In genomic region chr14:9620902-9621540, GRCm38 (mm10) we compare ENCODE assay signal across 14 mouse cellular contexts.
A peak's percentile ranks its signal among the peaks of the same experiment; 100 is the strongest.
DNase-seq lines count a peak whose midpoint lies in the region; ATAC-seq and TF ChIP-seq lines count a peak whose summit lies in the region.
"Had no signal": no experiment of that assay in that cellular context is flagged by ENCODE, and none has a peak within 500 bp of the region (broad histone marks: within the 10 kb centered on the region; RNA-seq: fewer than 3 reads in every experiment).

No protein-coding gene starts in this region.

- no peak for DNase-seq in hindbrain, embryonic 11.5 days (ENCODE audit: low spot score)
- DNase-seq in hindbrain, postnatal 0 days (ENCODE audit: low spot score), result no peak
- DNase-seq in neural tube, embryonic 11.5 days (ENCODE audit: low spot score), result no peak
- DNase-seq in neural tube, embryonic 10.5 days (ENCODE audit: extremely low spot score, low spot score), result no peak
- DNase-seq in yolk sac, embryonic 10.5 days (ENCODE audit: low spot score), result peak; percentile 83
- no peak for DNase-seq in urinary bladder, postnatal 25 days (ENCODE audit: low spot score)
- DNase-seq: cerebellum, postnatal 10 days; heart, adult 2 months; kidney, adult 18-20 months; lung, embryonic 14.5 days; right cerebral cortex, adult 18-20 months; thymus, postnatal 14 days had no signal

- no peak for TF ChIP-seq CTCF in hindbrain, postnatal 0 days (IDR thresholded peaks at IDR 0.05; ENCODE audit: low read depth)

- no peak overlapping the region for H3K9ac ChIP-seq in hindbrain, embryonic 11.5 days (ENCODE audit: low read depth, low read length)
- no peak overlapping the region for H3K9ac ChIP-seq in hindbrain, postnatal 0 days (replicated peaks; ENCODE audit: low read length)
- H3K9ac ChIP-seq in neural tube, embryonic 11.5 days (ENCODE audit: low read length), result no peak overlapping the region
- H3K9ac ChIP-seq in hindbrain, embryonic 16.5 days (ENCODE audit: low read depth, low read length), result no peak overlapping the region
- H3K9ac ChIP-seq: lung, embryonic 14.5 days; neural tube, embryonic 13.5 days had no signal

- H3K9me3 ChIP-seq in hindbrain, embryonic 11.5 days (ENCODE audit: control insufficient read depth, low read length), result no peaks in the 10 kb centered on the region
- H3K9me3 ChIP-seq in hindbrain, postnatal 0 days (ENCODE audit: low read length), result no peaks in the 10 kb centered on the region
- no peaks in the 10 kb centered on the region for H3K9me3 ChIP-seq in neural tube, embryonic 11.5 days (ENCODE audit: control insufficient read depth, low read length)
- H3K9me3 ChIP-seq in hindbrain, embryonic 16.5 days (ENCODE audit: control insufficient read depth, low read length), result no peaks in the 10 kb centered on the region
- H3K9me3 ChIP-seq: neural tube, embryonic 13.5 days had no signal

- H3K4me3 ChIP-seq in hindbrain, embryonic 11.5 days (ENCODE audit: low read depth, low read length), result no peak overlapping the region
- no peak overlapping the region for H3K4me3 ChIP-seq in hindbrain, postnatal 0 days (ENCODE audit: low read length)
- no peak overlapping the region for H3K4me3 ChIP-seq in neural tube, embryonic 11.5 days (ENCODE audit: low read depth, low read length)
- no peak overlapping the region for H3K4me3 ChIP-seq in hindbrain, embryonic 16.5 days (ENCODE audit: low read length)
- H3K4me3 ChIP-seq: heart, adult 2 months; neural tube, embryonic 13.5 days had no signal

- no peaks in the 10 kb centered on the region for H3K36me3 ChIP-seq in hindbrain, embryonic 11.5 days (ENCODE audit: control insufficient read depth, insufficient read depth, low read length)
- no peaks in the 10 kb centered on the region for H3K36me3 ChIP-seq in hindbrain, postnatal 0 days (ENCODE audit: insufficient read depth, low read length)
- no peaks in the 10 kb centered on the region for H3K36me3 ChIP-seq in neural tube, embryonic 11.5 days (ENCODE audit: control insufficient read depth, insufficient read depth, low read length)
- H3K36me3 ChIP-seq in hindbrain, embryonic 16.5 days (ENCODE audit: control insufficient read depth, insufficient read depth, low read length), result no peaks in the 10 kb centered on the region
- H3K36me3 ChIP-seq: neural tube, embryonic 13.5 days had no signal

- no peaks in the 10 kb centered on the region for H3K27me3 ChIP-seq in hindbrain, embryonic 11.5 days (ENCODE audit: control insufficient read depth, insufficient read depth, low read length)
- no peaks in the 10 kb centered on the region for H3K27me3 ChIP-seq in hindbrain, postnatal 0 days (ENCODE audit: insufficient read depth, low read length)
- no peaks in the 10 kb centered on the region for H3K27me3 ChIP-seq in neural tube, embryonic 11.5 days (ENCODE audit: control insufficient read depth, insufficient read depth, low read length)
- no peaks in the 10 kb centered on the region for H3K27me3 ChIP-seq in hindbrain, embryonic 16.5 days (replicated peaks; ENCODE audit: control insufficient read depth, insufficient read depth, low read length)
- H3K27me3 ChIP-seq: neural tube, embryonic 13.5 days had no signal

- 14% methylated on average over 3 of the region's 3 CpGs for whole genome bisulfite sequencing in hindbrain, embryonic 11.5 days
- 25% methylated on average over 3 of the region's 3 CpGs for WGBS in hindbrain, postnatal 0 days
- WGBS in neural tube, embryonic 11.5 days, result 20% methylated on average over 3 of the region's 3 CpGs
- 17% methylated on average over 3 of the region's 3 CpGs for WGBS in hindbrain, embryonic 16.5 days

- ATAC-seq in hindbrain, embryonic 11.5 days (ENCODE audit: low FRiP score), result 0 out of 2 replicates have a peak, but pooled peaks have one; percentile 21
- no peak for ATAC-seq in hindbrain, postnatal 0 days
- ATAC-seq in neural tube, embryonic 11.5 days (ENCODE audit: insufficient read depth, low FRiP score, low TSS enrichment), result no peak
- 0 out of 2 replicates have a peak, but pooled peaks have one; percentile 24 for ATAC-seq in hindbrain, embryonic 16.5 days

- no peak overlapping the region for H3K4me2 ChIP-seq in hindbrain, embryonic 11.5 days (replicated peaks; ENCODE audit: low read depth, low read length)
- H3K4me2 ChIP-seq in hindbrain, postnatal 0 days (ENCODE audit: low read depth, low read length), result no peak overlapping the region
- no peak overlapping the region for H3K4me2 ChIP-seq in neural tube, embryonic 11.5 days (ENCODE audit: low read depth)
- no peak overlapping the region for H3K4me2 ChIP-seq in hindbrain, embryonic 16.5 days (ENCODE audit: low read length)
- H3K4me2 ChIP-seq: lung, embryonic 14.5 days; neural tube, embryonic 13.5 days had no signal

- no peaks in the 10 kb centered on the region; the same call in 1 of the 2 replicates for H3K4me1 ChIP-seq in hindbrain, embryonic 11.5 days (replicated peaks; ENCODE audit: control insufficient read depth, insufficient read depth, low read length)
- no peaks in the 10 kb centered on the region for H3K4me1 ChIP-seq in hindbrain, postnatal 0 days (ENCODE audit: insufficient read depth, low read length)
- H3K4me1 ChIP-seq in neural tube, embryonic 11.5 days (ENCODE audit: control insufficient read depth, insufficient read depth, low read length), result peaks cover 10% of the 10 kb centered on the region
- H3K4me1 ChIP-seq in hindbrain, embryonic 16.5 days (ENCODE audit: control insufficient read depth, insufficient read depth, low read depth, low read length), result no peaks in the 10 kb centered on the region

- H3K27ac ChIP-seq in hindbrain, embryonic 11.5 days (ENCODE audit: low read depth, low read length), result no peak overlapping the region
- no peak overlapping the region; the same call in 1 of the 2 replicates for H3K27ac ChIP-seq in hindbrain, postnatal 0 days
- 0 out of 2 replicates have a peak overlapping the region, but pooled peaks have one; percentile 20 for H3K27ac ChIP-seq in neural tube, embryonic 11.5 days (ENCODE audit: low read depth, low read length)
- no peak overlapping the region for H3K27ac ChIP-seq in hindbrain, embryonic 16.5 days (ENCODE audit: low read depth, low read length)
- H3K27ac ChIP-seq: heart, adult 2 months; neural tube, embryonic 13.5 days had no signal

Comparison
In these comparisons a context has a peak if more than half of its experiments do, and no peak if none do; other contexts are left out.
1. ATAC-seq: peak in hindbrain, embryonic 11.5 days (single experiment) and hindbrain, embryonic 16.5 days (single experiment); none in hindbrain, postnatal 0 days (single experiment) and neural tube, embryonic 11.5 days (single experiment).